Mouse (Mus musculus): Measurements from ENCODE around the gene Kcna6.

- no peak for TF ChIP-seq CTCF (IDR thresholded peaks at IDR 0.05; ENCODE audit: extremely low read depth, insufficient read depth, insufficient read length, insufficient replicate concordance)
- TF ChIP-seq POLR2A (IDR thresholded peaks at IDR 0.05; ENCODE audit: low read depth, low read length), result no peak
Observed at GRCm38 (mm10) chr6:126728803-126729202, 11.7 kb downstream of the Kcna6 start.
